Mouse (Mus musculus) embryonic fibroblast, embryonic 13.5 days (primary cell): ENCODE measurements around the gene Eefsec.

ENCODE experiments used
- CTCF ChIP-seq: IDR thresholded peaks from 2 replicates; pipeline ENCODE4 v1.5.1; 2011; ENCODE audit warnings: mild to moderate bottlenecking, control low read depth, low read length, moderate library complexity, borderline replicate concordance; ENCODE audit not compliant: insufficient read depth
- POLR2A ChIP-seq: IDR thresholded peaks from 2 replicates; pipeline ENCODE4 v1.6.1; 2011; ENCODE audit warnings: low read depth, mild to moderate bottlenecking, control low read depth, low read length, moderate library complexity

DNA sequence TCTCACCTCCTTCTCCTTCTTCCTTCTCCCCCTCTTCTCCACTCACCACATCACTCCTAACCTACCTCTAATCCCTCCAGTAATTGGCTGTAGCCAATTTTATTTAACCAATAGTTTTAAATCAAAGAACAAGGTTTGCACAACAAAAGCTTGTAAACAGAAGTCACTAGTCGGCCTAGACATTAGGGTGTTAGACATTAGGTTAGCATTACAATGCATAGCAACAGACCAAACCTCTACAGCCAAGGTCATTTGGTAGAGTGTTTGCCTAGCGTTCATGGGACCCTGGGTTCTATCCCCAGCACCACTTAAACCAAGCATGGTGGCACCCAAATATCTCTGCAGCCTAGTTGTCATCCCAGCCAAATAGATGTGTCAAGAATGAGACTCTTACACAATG, 8.2 kb upstream of the Eefsec start:
- TF ChIP-seq POLR2A: no peak
- no peak for TF ChIP-seq CTCF
